Mouse (Mus musculus): ENCODE measurements around the gene Zc3h7b.

GRCm38 (mm10) chr15:81772431-81773120 lies 27.7 kb downstream of the Zc3h7b start:
- no peak for TF ChIP-seq TAL1 (IDR thresholded peaks at IDR 0.05; ENCODE audit: low read length)
- no peak for TF ChIP-seq CTCF (IDR thresholded peaks at IDR 0.05 in 2 of 3, conservative IDR thresholded peaks at IDR 0.05 in 1 of 3; ENCODE audit: control insufficient read depth in 1 of 3, insufficient read depth in 1 of 3, low read depth in 2 of 3, low read length in 3 of 3, poor library complexity in 1 of 3, severe bottlenecking in 1 of 3)
- TF ChIP-seq ZKSCAN1 (IDR thresholded peaks at IDR 0.05; ENCODE audit: low read depth, low read length), result no peak
- no peak for TF ChIP-seq POLR2A (IDR thresholded peaks at IDR 0.05; ENCODE audit: control insufficient read depth in 1 of 2, insufficient read depth in 1 of 2, low read depth in 1 of 2, low read length in 2 of 2, poor library complexity in 1 of 2)
- no peak for TF ChIP-seq E2F4 (IDR thresholded peaks at IDR 0.05; ENCODE audit: borderline replicate concordance, low read depth, low read length)
- no peak for TF ChIP-seq GATA1 (IDR thresholded peaks at IDR 0.05; ENCODE audit: low read depth, low read length)
- TF ChIP-seq ELF1 (IDR thresholded peaks at IDR 0.05; ENCODE audit: low read depth, low read length), result no peak
- no peak for TF ChIP-seq BHLHE40 (IDR thresholded peaks at IDR 0.05; ENCODE audit: borderline replicate concordance, low read depth, low read length)
- no peak for TF ChIP-seq HCFC1 (IDR thresholded peaks at IDR 0.05; ENCODE audit: low read depth, low read length)
- no peak for TF ChIP-seq NRF1 (IDR thresholded peaks at IDR 0.05; ENCODE audit: insufficient read depth, low read depth, low read length, poor library complexity, severe bottlenecking)
